Mouse (Mus musculus): ENCODE measurements around the gene Gphb5. TPM values are rescaled to one million over a fixed set of nuclear protein-coding genes. Genes with fewer than 3 reads are reported as not detected.

Gphb5 gene
- polyA plus RNA-seq, 1 experiment from 2014 or later, result not detected

- Histone ChIP-seq H3K27me3 (ENCODE audit: control insufficient read depth, insufficient read depth, low read depth, low read length) (no peaks in the 10 kb centered on the region), H3K36me3 (ENCODE audit: control insufficient read depth, insufficient read depth) (no peaks in the 10 kb centered on the region), H3K4me3 (ENCODE audit: low read depth, low read length) (no peak overlapping the region), H3K27ac (ENCODE audit: low read length) (no peak overlapping the region), H3K9me3 (replicated peaks; ENCODE audit: control insufficient read depth, low read length) (no peaks in the 10 kb centered on the region), H3K4me2 (ENCODE audit: low read depth, low read length) (no peak overlapping the region), H3K4me1 (ENCODE audit: control insufficient read depth, low read depth, low read length) (no peaks in the 10 kb centered on the region), H3K9ac (ENCODE audit: low read depth, low read length) (no peak overlapping the region)
- ATAC-seq (ENCODE audit: low read depth), result no peak
- 41% methylated on average over 6 of the region's 6 CpGs for WGBS (ENCODE audit: insufficient replicate concordance)
Measured at GRCm38 (mm10) chr12:75414991-75415390, 1.6 kb downstream of the Gphb5 start.

- Histone ChIP-seq H3K4me2 (ENCODE audit: low read depth, low read length) (no peak overlapping the region), H3K27ac (ENCODE audit: low read length) (no peak overlapping the region), H3K36me3 (ENCODE audit: control insufficient read depth, insufficient read depth) (no peaks in the 10 kb centered on the region), H3K9me3 (replicated peaks; ENCODE audit: control insufficient read depth, low read length) (no peaks in the 10 kb centered on the region), H3K9ac (ENCODE audit: low read depth, low read length) (no peak overlapping the region), H3K4me1 (ENCODE audit: control insufficient read depth, low read depth, low read length) (no peaks in the 10 kb centered on the region), H3K27me3 (ENCODE audit: control insufficient read depth, insufficient read depth, low read depth, low read length) (no peaks in the 10 kb centered on the region), H3K4me3 (ENCODE audit: low read depth, low read length) (no peak overlapping the region)
- no peak for ATAC-seq (ENCODE audit: low read depth)
- WGBS (ENCODE audit: insufficient replicate concordance), result 48% methylated on average over 9 of the region's 9 CpGs
Measured at GRCm38 (mm10) chr12:75412964-75413363, 3.6 kb downstream of the Gphb5 start.

DNA sequence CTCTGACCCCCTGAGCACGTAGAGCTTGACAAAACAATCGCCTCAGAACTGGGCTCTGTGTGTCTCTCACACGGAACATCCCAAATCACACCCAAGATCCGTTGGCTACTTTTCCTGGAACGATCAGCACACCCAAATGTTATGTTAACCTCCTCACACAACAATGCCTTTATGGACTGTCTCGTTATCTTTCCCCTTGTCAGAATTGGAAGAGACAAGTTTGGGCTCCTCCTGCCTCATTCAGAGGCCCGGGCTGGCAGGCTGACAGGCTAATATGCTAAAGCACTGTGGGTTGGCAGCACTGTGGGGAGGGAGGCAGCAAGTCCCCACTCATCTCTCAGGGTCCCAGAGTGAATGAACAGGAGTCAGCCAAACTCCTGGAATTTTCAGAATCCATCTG, 19.5 kb downstream of the Gphb5 start:
- no peaks in the 10 kb centered on the region for H3K27me3 ChIP-seq (ENCODE audit: control insufficient read depth, insufficient read depth, low read depth, low read length)
- H3K9ac ChIP-seq (ENCODE audit: low read depth, low read length), result no peak overlapping the region
- no peaks in the 10 kb centered on the region for H3K36me3 ChIP-seq (ENCODE audit: control insufficient read depth, insufficient read depth)
- H3K4me3 ChIP-seq (ENCODE audit: low read depth, low read length), result no peak overlapping the region
- 53% methylated on average over 7 of the region's 7 CpGs for WGBS (ENCODE audit: insufficient replicate concordance)
- H3K27ac ChIP-seq (ENCODE audit: low read length), result no peak overlapping the region
- no peaks in the 10 kb centered on the region for H3K4me1 ChIP-seq (ENCODE audit: control insufficient read depth, low read depth, low read length)
- no peak for ATAC-seq (ENCODE audit: low read depth)
- H3K4me2 ChIP-seq (ENCODE audit: low read depth, low read length), result no peak overlapping the region
- no peaks in the 10 kb centered on the region for H3K9me3 ChIP-seq (replicated peaks; ENCODE audit: control insufficient read depth, low read length)

DNA sequence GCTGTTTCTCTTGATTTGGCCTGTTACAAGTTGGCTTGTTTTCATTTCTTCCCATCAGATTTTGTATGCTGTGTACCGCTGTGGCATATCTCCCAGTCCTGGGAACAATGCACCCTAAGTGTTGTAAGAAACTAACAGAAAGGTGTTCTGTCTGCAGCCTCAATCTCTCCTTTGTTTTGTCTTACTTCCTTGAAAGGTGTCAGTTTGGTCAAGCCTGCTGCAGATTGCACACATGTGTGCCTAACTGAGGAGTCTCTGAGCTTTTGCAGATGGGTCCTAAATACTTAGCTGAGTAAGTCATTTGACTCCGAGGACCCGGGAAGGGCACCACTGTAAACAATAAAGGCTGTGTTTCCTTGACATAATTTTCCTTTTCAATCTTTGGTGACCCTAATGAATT, 20.0 kb downstream of the Gphb5 start:
- Histone ChIP-seq H3K27ac (ENCODE audit: low read length) (no peak overlapping the region), H3K27me3 (ENCODE audit: control insufficient read depth, insufficient read depth, low read depth, low read length) (no peaks in the 10 kb centered on the region), H3K4me1 (ENCODE audit: control insufficient read depth, low read depth, low read length) (no peaks in the 10 kb centered on the region), H3K9me3 (replicated peaks; ENCODE audit: control insufficient read depth, low read length) (no peaks in the 10 kb centered on the region), H3K36me3 (ENCODE audit: control insufficient read depth, insufficient read depth) (no peaks in the 10 kb centered on the region), H3K4me3 (ENCODE audit: low read depth, low read length) (no peak overlapping the region), H3K4me2 (ENCODE audit: low read depth, low read length) (no peak overlapping the region), H3K9ac (ENCODE audit: low read depth, low read length) (no peak overlapping the region)
- WGBS (ENCODE audit: insufficient replicate concordance), result 71% methylated on average over 3 of the region's 3 CpGs
- no peak for ATAC-seq (ENCODE audit: low read depth)

- H3K9me3 ChIP-seq (replicated peaks; ENCODE audit: control insufficient read depth, low read length), result no peaks in the 10 kb centered on the region
- no peaks in the 10 kb centered on the region for H3K36me3 ChIP-seq (ENCODE audit: control insufficient read depth, insufficient read depth)
- 75% methylated on average over 20 of the region's 20 CpGs for WGBS (ENCODE audit: insufficient replicate concordance)
- ATAC-seq (ENCODE audit: low read depth), result no peak
- no peaks in the 10 kb centered on the region for H3K27me3 ChIP-seq (ENCODE audit: control insufficient read depth, insufficient read depth, low read depth, low read length)
- H3K9ac ChIP-seq (ENCODE audit: low read depth, low read length), result no peak overlapping the region
- no peak overlapping the region for H3K4me3 ChIP-seq (ENCODE audit: low read depth, low read length)
- H3K27ac ChIP-seq (ENCODE audit: low read length), result no peak overlapping the region
- no peak overlapping the region for H3K4me2 ChIP-seq (ENCODE audit: low read depth, low read length)
- no peaks in the 10 kb centered on the region for H3K4me1 ChIP-seq (ENCODE audit: control insufficient read depth, low read depth, low read length)
Measured at GRCm38 (mm10) chr12:75394011-75394773, 22.4 kb downstream of the Gphb5 start.

- H3K9me3 ChIP-seq (replicated peaks; ENCODE audit: control insufficient read depth, low read length), result no peaks in the 10 kb centered on the region
- H3K27me3 ChIP-seq (ENCODE audit: control insufficient read depth, insufficient read depth, low read depth, low read length), result no peaks in the 10 kb centered on the region
- no peaks in the 10 kb centered on the region for H3K4me1 ChIP-seq (ENCODE audit: control insufficient read depth, low read depth, low read length)
- H3K27ac ChIP-seq (ENCODE audit: low read length), result no peak overlapping the region
- H3K36me3 ChIP-seq (ENCODE audit: control insufficient read depth, insufficient read depth), result no peaks in the 10 kb centered on the region
- H3K4me2 ChIP-seq (ENCODE audit: low read depth, low read length), result no peak overlapping the region
- ATAC-seq (ENCODE audit: low read depth), result no peak
- no peak overlapping the region for H3K9ac ChIP-seq (ENCODE audit: low read depth, low read length)
- H3K4me3 ChIP-seq (ENCODE audit: low read depth, low read length), result no peak overlapping the region
- 67% methylated on average over 9 of the region's 9 CpGs for WGBS (ENCODE audit: insufficient replicate concordance)
Measured at GRCm38 (mm10) chr12:75391526-75391925, 25.1 kb downstream of the Gphb5 start.

DNA sequence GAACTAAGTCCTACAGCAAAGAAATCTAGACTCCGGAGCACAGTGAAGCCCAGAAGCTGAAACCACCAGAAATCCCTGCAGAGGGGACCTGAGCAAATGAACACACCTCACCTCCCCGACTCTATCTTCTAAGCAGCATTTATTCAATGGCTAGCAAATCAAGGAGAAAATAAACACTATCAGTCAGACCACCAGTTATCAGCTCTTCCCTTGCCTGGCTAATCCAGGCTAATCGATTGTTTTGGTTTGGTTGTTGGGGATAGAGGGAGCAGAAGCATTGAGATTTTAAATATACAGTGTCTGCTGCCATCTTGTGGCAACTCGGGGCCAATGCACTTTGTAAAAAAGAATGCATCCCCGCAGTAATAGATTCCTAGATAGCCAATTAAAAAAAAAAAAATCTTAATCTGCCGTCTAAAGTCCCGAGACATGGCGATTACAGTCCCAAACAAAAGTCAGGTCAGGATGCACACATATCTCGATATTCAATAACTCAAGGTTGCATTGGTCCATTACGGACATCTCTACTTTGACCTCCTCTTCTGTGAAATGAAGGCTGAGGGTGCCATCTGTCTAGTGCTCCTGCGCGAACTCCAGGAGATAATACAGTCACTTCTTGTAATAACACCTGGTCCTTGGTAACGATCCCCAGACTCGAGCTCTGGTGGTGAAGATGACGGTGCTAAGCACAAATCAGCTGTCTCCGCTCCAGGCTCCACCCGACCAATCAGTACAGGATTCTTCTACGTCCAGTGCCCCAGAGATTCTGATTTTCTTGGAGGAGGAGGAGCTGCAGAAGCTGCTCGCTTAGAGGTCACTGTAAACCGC, 27.1 kb downstream of the Gphb5 start:
- H3K36me3 ChIP-seq (ENCODE audit: control insufficient read depth, insufficient read depth), result no peaks in the 10 kb centered on the region
- H3K27me3 ChIP-seq (ENCODE audit: control insufficient read depth, insufficient read depth, low read depth, low read length), result no peaks in the 10 kb centered on the region
- 41% methylated on average over 20 of the region's 20 CpGs for WGBS (ENCODE audit: insufficient replicate concordance)
- ATAC-seq (ENCODE audit: low read depth), result no peak
- H3K4me1 ChIP-seq (ENCODE audit: control insufficient read depth, low read depth, low read length), result no peaks in the 10 kb centered on the region
- no peak overlapping the region for H3K4me3 ChIP-seq (ENCODE audit: low read depth, low read length)
- no peak overlapping the region for H3K9ac ChIP-seq (ENCODE audit: low read depth, low read length)
- H3K4me2 ChIP-seq (ENCODE audit: low read depth, low read length), result no peak overlapping the region
- H3K27ac ChIP-seq (ENCODE audit: low read length), result no peak overlapping the region
- H3K9me3 ChIP-seq (replicated peaks; ENCODE audit: control insufficient read depth, low read length), result no peaks in the 10 kb centered on the region

GRCm38 (mm10) chr12:75388521-75388920, 28.1 kb downstream of the Gphb5 start:
- H3K4me1 ChIP-seq (ENCODE audit: control insufficient read depth, low read depth, low read length), result no peaks in the 10 kb centered on the region
- H3K9me3 ChIP-seq (replicated peaks; ENCODE audit: control insufficient read depth, low read length), result no peaks in the 10 kb centered on the region
- H3K4me3 ChIP-seq (ENCODE audit: low read depth, low read length), result no peak overlapping the region
- no peaks in the 10 kb centered on the region for H3K27me3 ChIP-seq (ENCODE audit: control insufficient read depth, insufficient read depth, low read depth, low read length)
- H3K4me2 ChIP-seq (ENCODE audit: low read depth, low read length), result no peak overlapping the region
- no peak overlapping the region for H3K27ac ChIP-seq (ENCODE audit: low read length)
- 78% methylated on average over 9 of the region's 9 CpGs for WGBS (ENCODE audit: insufficient replicate concordance)
- no peaks in the 10 kb centered on the region for H3K36me3 ChIP-seq (ENCODE audit: control insufficient read depth, insufficient read depth)
- no peak overlapping the region for H3K9ac ChIP-seq (ENCODE audit: low read depth, low read length)
- ATAC-seq (ENCODE audit: low read depth), result no peak

DNA sequence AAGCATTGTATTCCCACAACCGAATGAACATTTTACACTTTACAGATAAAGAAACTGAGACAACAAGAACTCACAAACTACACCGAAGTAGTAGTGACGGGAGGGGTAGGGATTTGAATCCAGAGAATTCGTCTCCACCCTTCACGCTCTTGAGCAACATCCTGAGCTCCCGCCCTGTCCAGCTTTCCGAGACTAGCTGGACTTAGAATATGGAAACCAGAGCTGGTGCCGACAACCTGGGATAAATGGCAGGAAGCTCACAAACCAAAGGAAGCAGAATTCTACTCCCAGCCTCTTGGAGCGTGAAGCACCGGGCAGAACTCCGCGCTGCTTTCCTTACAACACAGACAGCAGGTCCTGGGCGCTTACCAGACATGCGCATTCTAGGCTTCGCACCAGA, 28.7 kb downstream of the Gphb5 start:
- no peak overlapping the region for H3K4me3 ChIP-seq (ENCODE audit: low read depth, low read length)
- no peak overlapping the region for H3K9ac ChIP-seq (ENCODE audit: low read depth, low read length)
- H3K36me3 ChIP-seq (ENCODE audit: control insufficient read depth, insufficient read depth), result no peaks in the 10 kb centered on the region
- no peaks in the 10 kb centered on the region for H3K9me3 ChIP-seq (replicated peaks; ENCODE audit: control insufficient read depth, low read length)
- H3K4me2 ChIP-seq (ENCODE audit: low read depth, low read length), result no peak overlapping the region
- H3K27ac ChIP-seq (ENCODE audit: low read length), result no peak overlapping the region
- WGBS (ENCODE audit: insufficient replicate concordance), result 70% methylated on average over 15 of the region's 15 CpGs
- no peaks in the 10 kb centered on the region for H3K27me3 ChIP-seq (ENCODE audit: control insufficient read depth, insufficient read depth, low read depth, low read length)
- ATAC-seq (ENCODE audit: low read depth), result no peak
- H3K4me1 ChIP-seq (ENCODE audit: control insufficient read depth, low read depth, low read length), result no peaks in the 10 kb centered on the region

Data from liver, embryonic 16.5 days (tissue).